Mouse (Mus musculus): ENCODE measurements around the gene Irgq. TPM values are rescaled to one million over a fixed set of nuclear protein-coding genes. Genes with fewer than 3 reads are reported as not detected.

The Irgq gene
- polyA plus RNA-seq, 2 experiments: 1.0 to 1.7 TPM

DNA sequence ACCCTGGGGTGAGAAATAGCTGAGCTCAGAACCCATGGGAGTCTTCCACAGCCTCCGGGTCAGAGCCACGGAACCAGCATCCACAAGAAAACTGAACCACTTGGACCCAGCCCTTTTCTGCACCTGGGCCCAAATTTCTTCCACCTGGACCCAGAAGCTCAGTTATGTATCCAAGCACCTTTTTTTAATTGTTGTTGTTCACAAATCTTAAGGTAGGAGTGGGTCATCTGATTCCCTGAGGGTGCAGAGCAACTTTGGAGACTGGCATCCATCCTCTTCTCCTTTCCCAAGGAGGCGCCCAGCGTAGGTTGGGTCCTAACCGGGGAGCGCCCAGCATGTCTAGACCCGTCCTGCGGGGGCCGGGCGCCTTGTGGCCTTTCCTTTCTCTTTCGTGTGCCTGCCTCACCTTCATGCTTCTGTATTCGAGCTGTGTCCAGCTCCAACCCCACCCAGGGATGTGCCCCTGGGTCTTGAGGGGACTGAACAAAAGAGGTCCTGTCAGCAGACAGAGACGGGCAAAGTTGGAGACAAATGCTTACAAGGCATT is 15.7 kb downstream of the Irgq start, which contains the start of the genes Pinlyp and Xrcc1:
Gene Pinlyp (minus strand): TSS at position 51 of the 547 bp plus-strand sequence.
Gene Xrcc1 (plus strand): TSS at position 222 of the 547 bp plus-strand sequence.
- Histone ChIP-seq H3K4me1 (replicated peaks; ENCODE audit: control insufficient read depth in 2 of 2, insufficient read depth in 2 of 2, low read length in 1 of 2) (peaks cover 0 to 12% of the 10 kb centered on the region in 2 experiments; a peak in 3 of 4 replicates), H3K9ac (replicated peaks) (peak within 1 kb of the TSS; percentile 89), H3K9me3 (ENCODE audit: control insufficient read depth, low read length) (no peaks in the 10 kb centered on the region), H3K36me3 (replicated peaks; ENCODE audit: control insufficient read depth, insufficient read depth, low read depth) (peaks cover 2% of the 10 kb centered on the region), H3K27me3 (ENCODE audit: control insufficient read depth, insufficient read depth, low read length) (no peaks in the 10 kb centered on the region), H3K4me3 (ENCODE audit: insufficient read depth in 1 of 2, low read depth in 2 of 2, low read length in 2 of 2) (peak within 1 kb of the TSS; percentile 92 to 93), H3K27ac (no peak within 1 kb of the TSS; the same call in 1 of the 2 replicates), H3K4me2 (ENCODE audit: low read depth) (peak within 1 kb of the TSS; percentile 87)
- no peak for TF ChIP-seq EP300 (IDR thresholded peaks at IDR 0.05; ENCODE audit: low read depth)
- TF ChIP-seq CTCF (IDR thresholded peaks at IDR 0.05; ENCODE audit: low read depth): no peak
- 50% methylated on average over 13 of the region's 13 CpGs for WGBS (ENCODE audit: insufficient replicate concordance)
- ATAC-seq (ENCODE audit: insufficient read depth) (no peak), DNase-seq (ENCODE audit: low read depth in 3 of 3, low spot score in 3 of 3) (no peak)

DNA sequence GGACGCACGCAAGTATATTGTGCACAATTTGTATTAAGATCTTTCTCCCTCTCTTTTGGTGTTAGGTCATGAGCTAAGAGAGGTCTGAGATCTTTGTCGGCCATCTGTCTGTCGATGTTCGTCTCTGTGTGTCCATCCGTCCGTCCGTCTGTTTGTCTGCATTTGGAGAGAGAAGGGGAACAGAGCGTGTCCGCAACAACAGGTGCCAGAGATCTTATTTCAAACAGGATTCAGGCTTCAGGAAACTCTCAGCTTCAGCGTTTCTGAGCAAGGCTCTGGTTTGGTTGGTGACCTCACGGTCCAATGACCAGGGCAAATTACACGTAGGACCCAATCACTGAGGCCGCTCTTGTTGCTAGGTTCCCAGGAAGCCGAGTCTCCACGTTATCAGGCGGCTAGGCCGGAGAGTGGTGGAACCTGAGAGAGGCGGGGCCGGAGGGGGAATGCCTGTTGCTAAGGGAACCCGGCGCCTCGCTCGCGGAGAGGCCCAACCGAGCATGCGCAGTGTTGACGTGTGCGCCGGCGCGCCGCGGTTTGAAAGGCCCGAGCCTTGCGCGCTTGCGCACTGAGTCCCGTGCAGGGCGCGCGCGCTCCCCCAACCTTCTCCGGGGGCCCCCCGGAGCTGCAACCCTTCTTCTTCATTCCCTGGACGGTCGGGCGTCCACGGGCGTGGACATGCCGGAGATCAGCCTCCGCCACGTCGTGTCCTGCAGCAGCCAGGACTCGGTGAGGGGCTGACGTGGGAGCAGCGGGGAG is 16.3 kb downstream of the Irgq start:
- Histone ChIP-seq H3K4me3 (ENCODE audit: insufficient read depth in 1 of 2, low read depth in 2 of 2, low read length in 2 of 2) (peak overlapping the region; percentile 92 to 93), H3K27ac (peak overlapping the region; percentile 33; the same call in 1 of the 2 replicates)

DNA sequence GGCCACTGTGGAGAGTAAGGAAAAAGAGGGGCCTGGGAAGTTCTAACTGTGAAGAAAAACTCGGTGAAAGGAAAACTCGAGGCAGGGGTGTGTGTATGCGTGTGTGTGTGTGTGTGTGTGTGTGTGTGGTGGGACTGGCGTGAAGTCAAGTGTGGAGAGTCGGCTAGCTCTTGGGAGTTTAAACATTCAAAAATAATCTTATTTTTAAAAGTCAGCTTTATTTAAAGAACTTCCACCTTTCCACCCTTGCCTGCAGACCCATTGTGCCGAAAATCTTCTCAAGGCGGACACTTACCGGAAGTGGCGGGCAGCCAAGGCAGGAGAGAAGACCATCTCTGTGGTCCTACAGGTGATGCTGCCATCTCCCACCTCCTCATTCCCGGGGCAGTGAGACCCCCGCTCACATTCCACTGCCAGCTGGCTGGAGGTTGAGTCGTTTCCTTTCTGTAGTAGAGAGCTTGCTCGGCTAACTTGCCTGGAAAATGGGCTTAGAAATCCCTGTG is 17.1 kb downstream of the Irgq start:
- H3K27ac ChIP-seq: peak overlapping the region; percentile 33
- ATAC-seq (ENCODE audit: insufficient read depth): no peak

More for the DNA sequence above, 16.3 kb downstream of the Irgq start:
- Histone ChIP-seq H3K36me3 (replicated peaks; ENCODE audit: control insufficient read depth, insufficient read depth, low read depth) (peaks cover 2% of the 10 kb centered on the region), H3K27me3 (ENCODE audit: control insufficient read depth, insufficient read depth, low read length) (no peaks in the 10 kb centered on the region), H3K4me1 (replicated peaks; ENCODE audit: control insufficient read depth in 2 of 2, insufficient read depth in 2 of 2, low read length in 1 of 2) (peaks cover 0 to 12% of the 10 kb centered on the region in 2 experiments; a peak in 3 of 4 replicates), H3K9me3 (ENCODE audit: control insufficient read depth, low read length) (no peaks in the 10 kb centered on the region), H3K9ac (replicated peaks) (peak overlapping the region; percentile 89), H3K4me2 (ENCODE audit: low read depth) (peak overlapping the region; percentile 87)
- WGBS (ENCODE audit: insufficient replicate concordance): 1% methylated on average over 57 of the region's 57 CpGs
- TF ChIP-seq EP300 (IDR thresholded peaks at IDR 0.05; ENCODE audit: low read depth) (no peak), CTCF (IDR thresholded peaks at IDR 0.05; ENCODE audit: low read depth) (no peak)
- DNase-seq (ENCODE audit: low read depth in 3 of 3, low spot score in 3 of 3) (peak; percentile 98 to 99 (median 98)), ATAC-seq (ENCODE audit: insufficient read depth) (peak; percentile 98)

DNA sequence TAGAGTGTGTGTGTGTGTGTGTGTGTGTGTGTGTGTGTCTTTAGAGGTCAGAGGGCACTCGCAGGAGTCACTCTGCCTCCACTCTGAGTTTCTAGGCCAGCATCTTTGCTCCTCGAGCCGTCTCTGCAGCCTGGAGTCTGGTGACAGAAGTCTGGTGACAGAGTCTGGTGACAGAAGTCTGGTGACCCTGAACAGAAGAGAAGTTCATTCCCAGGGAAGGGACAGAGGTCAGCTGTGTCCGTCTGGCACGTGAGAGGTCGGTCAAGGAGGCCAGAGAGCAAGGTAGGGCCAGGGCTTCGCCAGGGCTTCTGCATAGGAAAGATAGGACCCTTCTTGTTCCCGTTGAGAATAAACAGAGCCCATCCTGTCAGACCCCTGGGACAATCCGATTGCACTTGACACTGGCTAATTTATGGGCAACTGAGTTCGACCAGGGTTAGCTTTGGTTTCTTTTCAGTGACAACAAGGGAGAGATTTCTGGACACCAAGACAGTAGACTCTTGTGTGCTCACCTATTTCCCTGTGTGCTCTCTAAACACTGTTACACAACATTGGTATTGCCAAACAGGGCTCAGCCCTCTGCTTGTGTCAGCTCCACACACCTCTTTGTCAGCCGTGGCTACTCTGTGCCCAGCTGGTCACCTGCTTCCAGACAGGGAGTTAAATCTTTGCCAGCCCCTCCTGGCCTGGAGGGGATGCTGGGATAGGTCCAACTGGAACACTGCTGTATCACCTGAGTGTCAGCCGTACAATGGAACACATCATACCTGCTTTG is 21.7 kb downstream of the Irgq start:
- TF ChIP-seq CTCF (IDR thresholded peaks at IDR 0.05; ENCODE audit: low read depth) (no peak), EP300 (IDR thresholded peaks at IDR 0.05; ENCODE audit: low read depth) (no peak)
- no peak overlapping the region for H3K27ac ChIP-seq
- no peaks in the 10 kb centered on the region for H3K27me3 ChIP-seq (ENCODE audit: control insufficient read depth, insufficient read depth, low read length)
- no peak overlapping the region for H3K9ac ChIP-seq (replicated peaks)
- H3K4me2 ChIP-seq (ENCODE audit: low read depth): no peak overlapping the region
- no peak for DNase-seq (ENCODE audit: low read depth in 3 of 3, low spot score in 3 of 3)
- H3K36me3 ChIP-seq (replicated peaks; ENCODE audit: control insufficient read depth, insufficient read depth, low read depth): peaks cover 2% of the 10 kb centered on the region
- H3K9me3 ChIP-seq (ENCODE audit: control insufficient read depth, low read length): no peaks in the 10 kb centered on the region
- no peak overlapping the region for H3K4me3 ChIP-seq (ENCODE audit: insufficient read depth in 1 of 2, low read depth in 2 of 2, low read length in 2 of 2)
- 69% methylated on average over 12 of the region's 12 CpGs for WGBS (ENCODE audit: insufficient replicate concordance)
- peaks cover 0 to 7% of the 10 kb centered on the region in 2 experiments; a peak in 2 of 4 replicates for H3K4me1 ChIP-seq (replicated peaks; ENCODE audit: control insufficient read depth in 2 of 2, insufficient read depth in 2 of 2, low read length in 1 of 2)
- peak; percentile 77 for ATAC-seq (ENCODE audit: insufficient read depth)

More for the DNA sequence above, 17.1 kb downstream of the Irgq start:
- Histone ChIP-seq H3K9ac (replicated peaks) (peak overlapping the region; percentile 89), H3K4me3 (ENCODE audit: insufficient read depth in 1 of 2, low read depth in 2 of 2, low read length in 2 of 2) (peak overlapping the region; percentile 92 to 93), H3K4me2 (ENCODE audit: low read depth) (peak overlapping the region; percentile 87), H3K36me3 (replicated peaks; ENCODE audit: control insufficient read depth, insufficient read depth, low read depth) (peaks cover 2% of the 10 kb centered on the region), H3K9me3 (ENCODE audit: control insufficient read depth, low read length) (no peaks in the 10 kb centered on the region), H3K27me3 (ENCODE audit: control insufficient read depth, insufficient read depth, low read length) (no peaks in the 10 kb centered on the region), H3K4me1 (replicated peaks; ENCODE audit: control insufficient read depth in 2 of 2, insufficient read depth in 2 of 2, low read length in 1 of 2) (peaks cover 0 to 12% of the 10 kb centered on the region in 2 experiments; a peak in 3 of 4 replicates)
- TF ChIP-seq CTCF (IDR thresholded peaks at IDR 0.05; ENCODE audit: low read depth) (no peak), EP300 (IDR thresholded peaks at IDR 0.05; ENCODE audit: low read depth) (no peak)
- DNase-seq (ENCODE audit: low read depth in 3 of 3, low spot score in 3 of 3): no peak
- WGBS (ENCODE audit: insufficient replicate concordance): 27% methylated on average over 13 of the region's 13 CpGs

Measured in liver, embryonic 14.5 days (tissue).